Mouse (Mus musculus) forebrain, embryonic 11.5 days (tissue): ENCODE results near the gene Rnf187. TPM values are rescaled to one million over a fixed set of nuclear protein-coding genes. Genes with fewer than 3 reads are reported as not detected.

Experiments
- ATAC-seq: fragments of 200-750 bp; cut with Nextera tagmentation; replicated peaks from 2 replicates; pipeline ENCODE4 v1.8.0; 2017; ENCODE audit warnings: moderate TSS enrichment; ENCODE audit not compliant: low FRiP score
- DNase-seq: peaks from one replicate; pipeline ENCODE4 v3.0.0-alpha.2; 2017; ENCODE audit warnings: low spot score
- H3K27ac ChIP-seq: fragments of 300-500 bp; sonication (generic); 2 replicates; pipeline ENCODE4 v1.5.1; 2014; ENCODE audit warnings: low read depth, low read length
- H3K27me3 ChIP-seq: fragments of 300-500 bp; sonication (generic); 2 replicates; pipeline ENCODE4 v1.6.1; 2014; ENCODE audit warnings: mild to moderate bottlenecking, low read length, mixed read lengths; ENCODE audit not compliant: control insufficient read depth, insufficient read depth
- H3K36me3 ChIP-seq: fragments of 300-500 bp; sonication (generic); 2 replicates; pipeline ENCODE4 v1.6.1; 2014; ENCODE audit warnings: mild to moderate bottlenecking, low read length, moderate library complexity, mixed read lengths; ENCODE audit not compliant: control insufficient read depth, insufficient read depth
- H3K4me1 ChIP-seq: fragments of 300-500 bp; sonication (generic); replicated peaks from 2 replicates; pipeline ENCODE4 v1.6.1; 2014; ENCODE audit warnings: low read length, mixed read lengths; ENCODE audit not compliant: control insufficient read depth, insufficient read depth
- H3K4me2 ChIP-seq: fragments of 300-500 bp; sonication (generic); 2 replicates; pipeline ENCODE4 v1.6.1; 2014; ENCODE audit warnings: low read depth, mild to moderate bottlenecking, low read length, moderate library complexity, mixed read lengths; ENCODE audit not compliant: severe bottlenecking
- H3K4me3 ChIP-seq: fragments of 300-500 bp; sonication (generic); 2 replicates; pipeline ENCODE4 v1.5.1; 2014; ENCODE audit warnings: low read depth, low read length
- H3K9ac ChIP-seq: fragments of 300-500 bp; sonication (generic); 2 replicates; pipeline ENCODE4 v1.6.1; 2014; ENCODE audit warnings: low read length
- H3K9me3 ChIP-seq: fragments of 300-500 bp; sonication (generic); 2 replicates; pipeline ENCODE4 v1.6.1; 2016; ENCODE audit warnings: low read length, mixed read lengths; ENCODE audit not compliant: control insufficient read depth
- WGBS: fragments of 180-500 bp; shearing (Covaris S2); extraction: QIAGEN DNeasy Blood & Tissue Kit; methylation state at CpG from one replicate; pipeline ENCODE4 v1.1.7; 2014; 5-methylcytosine and 5-hydroxymethylcytosine counted together
- microRNA-seq: library from miRNA; unstranded; fragments of <30 nt; microRNA quantifications from one replicate; pipeline ENCODE4, GENCODE M21; 2016; ENCODE audit not compliant: insufficient number of aligned reads
- polyA plus RNA-seq: library from polyadenylated mRNA; unstranded; fragments of >200 nt; fragmentation: Nextera tagmentation; extraction: Ambion mirVana; gene quantifications from 2 replicates; pipeline ENCODE4 v1.2.1, GENCODE M21; 2014

The Rnf187 gene
- polyA plus RNA-seq, 1 experiment from 2014 or later: 386 TPM

- ATAC-seq (no peak), DNase-seq (no peak)
- Histone ChIP-seq H3K9me3 (no peaks in the 10 kb centered on the region), H3K9ac (no peak overlapping the region), H3K4me3 (no peak overlapping the region), H3K27me3 (no peaks in the 10 kb centered on the region), H3K36me3 (peaks cover 11% of the 10 kb centered on the region; the same call in 1 of the 2 replicates), H3K27ac (no peak overlapping the region), H3K4me2 (no peak overlapping the region), H3K4me1 (no peaks in the 10 kb centered on the region)
- 86% methylated on average over 8 of the region's 8 CpGs for WGBS
Measured at GRCm38 (mm10) chr11:58883756-58884155, 55.0 kb downstream of the Rnf187 start.

Small RNA genes within 50 kb of the gene (microRNA-seq; reads per million reads assigned to microRNA genes)
- gene Gm44313: not detected

Other genes with a start within 250 kb of the Rnf187 start
- gene Olfr319, start 239.8 kb downstream of the Rnf187 start, polyA plus RNA-seq: not detected in 2 replicates
- gene Olfr318, start 214.9 kb downstream of the Rnf187 start, polyA plus RNA-seq: not detected in 2 replicates
- not detected in 2 replicates for gene Olfr317, start 199.7 kb downstream of the Rnf187 start, polyA plus RNA-seq
- not detected in 2 replicates for gene Olfr316, start 186.2 kb downstream of the Rnf187 start, polyA plus RNA-seq
- gene Olfr315, start 165.7 kb downstream of the Rnf187 start, polyA plus RNA-seq: not detected in 2 replicates
- gene Olfr314, start 156.0 kb downstream of the Rnf187 start, polyA plus RNA-seq: not detected in 2 replicates
- 1.8 and 2.0 TPM in 2 replicates for gene Fam183b, start 137.0 kb downstream of the Rnf187 start, polyA plus RNA-seq
- gene Olfr313, start 123.9 kb downstream of the Rnf187 start, polyA plus RNA-seq: 0.07 TPM in 1 of 2 replicates, not detected in the other
- not detected in 2 replicates for gene Olfr312, start 109.7 kb downstream of the Rnf187 start, polyA plus RNA-seq
- gene Olfr311, start 99.7 kb downstream of the Rnf187 start, polyA plus RNA-seq: not detected in 2 replicates
- 11.9 and 15.2 TPM in 2 replicates for gene Gm12258, start 91.8 kb downstream of the Rnf187 start, polyA plus RNA-seq
- gene 2810021J22Rik, start 71.7 kb downstream of the Rnf187 start, polyA plus RNA-seq: 10.5 and 12.8 TPM in 2 replicates
- 8.1 and 8.8 TPM in 2 replicates for gene Zfp39, start 34.7 kb downstream of the Rnf187 start, polyA plus RNA-seq
- gene Btnl10, start 21.0 kb downstream of the Rnf187 start, polyA plus RNA-seq: not detected in 2 replicates
- 84.9 and 93.6 TPM in 2 replicates for gene Hist3h2ba, start 10.0 kb upstream of the Rnf187 start, polyA plus RNA-seq
- 52.9 and 54.1 TPM in 2 replicates for gene Hist3h2a, start 15.8 kb upstream of the Rnf187 start, polyA plus RNA-seq
- gene Trim17, start 15.8 kb upstream of the Rnf187 start, polyA plus RNA-seq: 0.21 and 0.75 TPM in 2 replicates
- gene Trim11, start 39.2 kb upstream of the Rnf187 start, polyA plus RNA-seq: 17.3 and 20.5 TPM in 2 replicates
- 0.04 and 0.07 TPM in 2 replicates for gene Obscn, start 197.5 kb upstream of the Rnf187 start, polyA plus RNA-seq
- 2.4 and 3.2 TPM in 2 replicates for gene Iba57, start 224.8 kb upstream of the Rnf187 start, polyA plus RNA-seq
- 0.08 TPM in 1 of 2 replicates, not detected in the other for gene Gjc2, start 244.3 kb upstream of the Rnf187 start, polyA plus RNA-seq